Mouse (Mus musculus): ENCODE results near the gene Serpinb9b.

- TF ChIP-seq POLR2A (IDR thresholded peaks at IDR 0.05; ENCODE audit: insufficient read depth, low read depth, low read length) (no peak), CTCF (IDR thresholded peaks at IDR 0.05; ENCODE audit: insufficient read depth, low read depth, low read length) (no peak)
Observed at GRCm38 (mm10) chr13:33022371-33022770, 4.8 kb upstream of the Serpinb9b start.
